Mouse (Mus musculus) NIH3T3 (cell line): ENCODE measurements around the gene Muc15.

Experiments used
- DNase-seq: peaks from one replicate; pipeline ENCODE4 v3.0.0-alpha.2; 2012; ENCODE audit warnings: low read depth

Muc15 gene

GRCm38 (mm10) chr2:110721290-110721753 lies at the start of gene Muc15:
TSS of gene Muc15 (plus strand) at chr2:110721340.
- DNase-seq: no peak

GRCm38 (mm10) chr2:110709436-110709835 lies 11.7 kb upstream of the Muc15 start:
- peak; percentile 3 for DNase-seq

GRCm38 (mm10) chr2:110710055-110710720 lies 11.0 kb upstream of the Muc15 start:
- peak; percentile 69 for DNase-seq

- DNase-seq: no peak
Observed at GRCm38 (mm10) chr2:110719051-110719450, 2.1 kb upstream of the Muc15 start.

GRCm38 (mm10) chr2:110722208-110722607 lies 1.1 kb downstream of the Muc15 start:
- DNase-seq: no peak

- no peak for DNase-seq
Observed at GRCm38 (mm10) chr2:110726106-110726505, 5.0 kb downstream of the Muc15 start.

- DNase-seq: no peak
Observed at GRCm38 (mm10) chr2:110737236-110737635, 16.1 kb downstream of the Muc15 start.

- no peak for DNase-seq
Observed at GRCm38 (mm10) chr2:110737981-110738380, 16.8 kb downstream of the Muc15 start.

- DNase-seq: no peak
Observed at GRCm38 (mm10) chr2:110739781-110740180, 18.6 kb downstream of the Muc15 start.

- DNase-seq: no peak
Observed at GRCm38 (mm10) chr2:110740493-110740892, 19.4 kb downstream of the Muc15 start.

- DNase-seq: no peak
Observed at GRCm38 (mm10) chr2:110757556-110757955, 36.4 kb downstream of the Muc15 start.

GRCm38 (mm10) chr2:110759434-110759833 lies 38.3 kb downstream of the Muc15 start:
- DNase-seq: no peak

- no peak for DNase-seq
Observed at GRCm38 (mm10) chr2:110787396-110787795, 66.3 kb downstream of the Muc15 start.
